Mouse (Mus musculus): Measurements from ENCODE around the gene Cdkn2aip.

Cdkn2aip gene

DNA sequence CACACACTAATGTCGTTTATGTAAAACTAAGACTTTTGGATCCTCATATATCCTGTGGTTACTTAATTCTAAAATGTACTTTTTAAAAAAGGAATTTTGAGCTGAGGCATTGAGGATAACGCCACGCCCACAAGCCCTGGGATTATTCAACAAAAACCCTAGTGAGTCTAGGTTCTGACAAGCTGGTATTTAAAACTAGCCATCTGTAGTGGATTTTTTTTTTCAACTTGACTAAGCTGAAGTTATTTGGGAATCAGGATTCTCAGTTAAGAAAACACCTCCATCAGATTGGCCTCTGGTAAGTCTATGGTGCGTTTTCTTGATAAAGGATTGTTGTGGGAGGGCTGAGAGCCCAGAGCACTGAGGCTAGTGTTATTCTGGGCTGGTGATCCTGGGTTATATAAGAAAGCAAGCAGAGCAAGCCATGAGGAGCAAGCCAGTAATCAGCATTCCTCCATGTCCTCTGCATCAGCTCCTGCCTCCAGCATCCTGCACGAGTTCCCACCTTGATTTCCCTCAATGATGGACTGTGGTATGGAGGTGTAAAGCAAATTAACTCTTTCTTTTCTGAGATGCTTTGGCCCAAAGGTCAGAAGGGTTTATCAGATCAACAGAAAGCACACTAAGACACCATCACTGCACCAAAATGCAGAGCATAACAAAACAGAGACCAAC lies 18.2 kb downstream of the Cdkn2aip start:
- no peak for DNase-seq (ENCODE audit: low read depth)

DNA sequence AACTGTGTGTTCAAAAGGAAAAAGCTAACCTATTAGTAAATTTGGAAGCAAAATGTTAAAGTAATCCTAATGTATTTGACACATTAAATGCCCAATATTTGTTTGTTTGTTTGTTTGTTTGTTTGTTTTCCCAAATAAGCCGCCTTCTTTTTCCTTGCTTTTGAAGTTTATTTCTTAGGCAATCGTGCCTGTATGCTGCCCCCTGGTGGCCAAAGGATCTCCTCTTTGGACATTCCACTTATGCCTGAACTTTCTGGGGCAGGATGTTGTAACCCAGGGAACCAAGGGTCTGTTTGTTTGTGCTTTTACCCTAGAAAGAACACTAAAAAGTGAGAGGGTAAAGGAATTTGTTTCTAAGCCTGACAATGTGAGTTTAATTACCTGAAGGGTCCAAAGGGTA lies 20.6 kb downstream of the Cdkn2aip start:
- peak; percentile 70 for DNase-seq (ENCODE audit: low read depth)

DNA sequence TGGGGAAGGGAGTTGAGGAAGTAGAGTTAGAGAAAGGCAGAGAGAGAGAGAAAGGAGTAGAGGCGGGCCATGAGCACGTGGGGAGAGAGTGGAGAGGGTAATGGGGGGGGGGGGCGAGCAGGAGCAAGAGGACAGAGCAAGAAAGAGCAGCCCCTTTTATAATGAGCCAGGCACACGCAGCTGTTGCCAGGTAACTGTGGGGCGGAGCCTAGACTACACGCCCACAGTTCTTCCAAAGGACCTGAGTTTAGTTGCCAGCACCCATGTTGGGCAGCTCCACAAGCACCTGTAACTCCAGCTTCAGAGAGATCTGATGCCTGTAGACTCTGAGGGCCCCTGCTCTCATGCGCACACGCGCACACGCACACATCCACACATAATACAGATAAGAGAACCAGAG lies 21.9 kb downstream of the Cdkn2aip start:
- DNase-seq (ENCODE audit: low read depth): no peak

DNA sequence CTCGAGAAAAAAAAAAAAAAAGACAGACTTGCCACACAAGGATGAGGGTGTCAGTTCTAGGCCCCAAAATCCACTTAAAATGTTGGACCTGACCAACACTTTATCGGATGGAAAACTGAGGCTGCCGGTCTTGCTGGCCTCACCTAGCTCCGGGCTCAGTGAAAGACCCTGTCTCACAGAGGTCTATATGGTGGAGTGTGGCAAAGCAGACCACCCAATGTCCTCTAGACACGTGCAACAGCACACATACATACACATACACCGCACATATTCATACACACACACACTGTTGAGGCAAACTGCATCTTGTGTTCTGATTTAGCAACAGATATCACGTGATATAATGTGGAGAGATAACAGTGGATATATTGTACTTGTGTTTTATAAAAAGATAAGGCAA lies 22.4 kb downstream of the Cdkn2aip start:
- DNase-seq (ENCODE audit: low read depth): no peak

DNA sequence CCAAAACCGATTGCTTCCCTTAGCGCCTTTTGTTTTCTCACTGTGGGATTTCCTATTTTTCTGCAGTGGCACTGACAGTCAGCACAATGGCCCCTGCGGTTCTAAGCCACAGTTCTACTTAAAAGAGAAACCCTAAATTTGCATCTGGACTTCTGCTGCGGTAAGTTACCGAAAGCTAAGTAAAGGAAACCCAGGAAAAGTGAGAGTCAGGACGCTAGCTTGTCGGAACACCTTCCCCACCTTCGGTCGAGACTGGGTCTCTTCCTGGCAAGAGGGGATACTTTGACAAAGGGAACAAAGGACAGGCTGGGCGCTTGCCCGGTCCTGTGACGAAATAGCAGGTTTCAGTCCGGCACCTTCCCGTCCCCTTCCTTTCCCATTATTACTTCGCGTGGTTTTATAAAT lies 23.1 kb downstream of the Cdkn2aip start:
- no peak for DNase-seq (ENCODE audit: low read depth)

DNA sequence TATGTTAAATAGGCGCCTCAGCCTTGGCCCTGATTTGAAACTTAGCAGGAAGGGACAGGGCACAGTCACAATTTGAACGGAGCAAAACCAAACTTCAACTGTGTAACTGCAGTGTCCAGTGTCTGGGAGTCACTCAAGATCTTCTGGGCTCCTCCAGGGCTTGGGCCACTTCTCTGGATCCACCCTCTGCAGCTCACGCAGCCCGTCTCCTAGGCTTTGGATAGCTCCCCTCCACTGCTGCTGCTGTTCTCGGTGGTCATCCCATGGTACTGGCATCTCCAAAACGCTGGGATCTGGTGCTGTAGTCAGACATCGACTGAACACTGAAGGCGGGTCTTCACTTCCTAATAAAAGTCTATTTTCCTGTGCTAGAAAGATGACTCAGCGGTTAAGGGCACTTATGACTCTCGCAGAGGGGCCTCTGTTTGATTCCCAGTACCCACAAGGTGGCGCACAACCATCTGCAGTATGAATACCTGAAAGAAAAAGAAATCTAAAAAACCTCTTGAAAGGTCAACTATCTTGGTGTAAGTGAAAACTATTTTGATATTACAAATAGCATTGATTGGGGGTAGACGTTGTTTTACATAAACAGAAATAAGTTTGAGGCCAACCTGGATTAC lies 23.9 kb downstream of the Cdkn2aip start:
- DNase-seq (ENCODE audit: low read depth): peak; percentile 51

DNA sequence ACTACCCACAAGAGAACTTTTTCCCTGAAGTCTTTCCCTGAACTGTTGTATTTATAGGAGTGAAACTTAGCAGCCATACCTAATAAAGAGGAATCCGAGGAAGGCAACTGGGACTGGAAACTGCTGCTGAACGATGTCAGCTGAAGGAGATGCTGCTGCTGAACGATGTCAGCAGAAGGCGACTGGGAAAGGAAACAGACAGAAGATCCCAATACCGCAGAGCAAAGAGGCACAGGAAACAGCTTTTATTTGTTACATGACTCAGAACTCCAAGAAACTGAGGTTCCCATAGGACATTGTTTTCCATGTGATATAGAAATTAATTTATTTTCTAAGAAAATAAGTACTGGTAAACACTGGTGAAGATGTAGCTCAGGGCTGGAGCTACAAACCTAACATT lies 29.3 kb downstream of the Cdkn2aip start:
- DNase-seq (ENCODE audit: low read depth): no peak

DNA sequence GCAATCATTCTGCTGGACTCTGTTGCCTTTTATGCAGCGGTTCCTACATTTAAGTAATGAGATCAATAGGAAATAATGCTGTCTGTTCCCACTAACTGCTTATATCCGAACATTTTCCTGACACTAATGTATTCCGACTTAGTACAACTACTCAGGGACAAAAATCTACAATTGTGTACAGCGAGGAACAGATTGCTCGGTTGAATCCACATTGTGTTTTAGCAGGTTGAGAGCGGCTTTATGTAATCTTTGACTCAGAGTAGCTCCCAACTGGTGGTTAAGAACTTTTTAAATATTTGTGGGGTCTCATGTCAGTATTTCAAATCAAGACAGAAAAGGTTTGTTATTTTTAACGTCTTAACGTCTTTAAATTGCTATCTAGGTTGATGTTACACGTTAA lies 29.7 kb downstream of the Cdkn2aip start:
- no peak for DNase-seq (ENCODE audit: low read depth)

DNA sequence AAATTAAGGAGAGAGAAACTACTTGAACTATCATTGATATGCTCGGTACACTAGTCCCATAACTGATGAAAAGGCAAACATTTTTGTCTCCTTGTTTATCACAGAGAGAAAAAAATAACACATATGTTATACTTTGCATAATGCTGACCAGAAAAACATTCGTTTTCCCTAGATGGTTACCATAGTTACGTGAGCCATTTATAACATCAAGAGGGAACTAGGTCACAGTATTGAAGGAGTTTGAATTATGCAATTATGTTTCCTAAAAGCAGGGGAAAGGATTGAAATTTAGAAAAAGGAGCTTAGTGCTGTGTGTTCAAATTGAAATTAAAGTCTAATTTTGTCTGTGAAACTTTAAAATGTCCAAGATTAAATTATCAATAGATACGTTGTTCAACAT lies 33.4 kb downstream of the Cdkn2aip start:
- DNase-seq (ENCODE audit: low read depth): no peak

DNA sequence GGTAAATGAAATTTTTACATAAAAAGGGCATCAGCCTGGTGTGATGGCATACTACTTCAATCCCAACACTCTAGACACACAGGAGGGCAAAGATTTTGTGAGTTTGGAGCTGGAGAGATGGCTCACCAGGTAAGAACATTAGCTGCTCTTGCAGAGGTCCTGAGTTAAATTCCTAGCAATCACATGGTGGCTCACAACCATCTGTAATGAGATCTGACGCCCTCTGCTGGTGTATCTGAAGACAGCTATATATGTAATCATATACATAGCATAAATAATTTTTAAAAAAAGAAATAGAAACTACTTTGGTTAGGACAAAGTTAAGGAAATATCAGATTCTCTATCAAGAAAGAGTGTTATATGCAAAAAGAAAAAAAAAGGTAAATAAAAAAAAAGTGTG lies 34.1 kb downstream of the Cdkn2aip start:
- no peak for DNase-seq (ENCODE audit: low read depth)

DNA sequence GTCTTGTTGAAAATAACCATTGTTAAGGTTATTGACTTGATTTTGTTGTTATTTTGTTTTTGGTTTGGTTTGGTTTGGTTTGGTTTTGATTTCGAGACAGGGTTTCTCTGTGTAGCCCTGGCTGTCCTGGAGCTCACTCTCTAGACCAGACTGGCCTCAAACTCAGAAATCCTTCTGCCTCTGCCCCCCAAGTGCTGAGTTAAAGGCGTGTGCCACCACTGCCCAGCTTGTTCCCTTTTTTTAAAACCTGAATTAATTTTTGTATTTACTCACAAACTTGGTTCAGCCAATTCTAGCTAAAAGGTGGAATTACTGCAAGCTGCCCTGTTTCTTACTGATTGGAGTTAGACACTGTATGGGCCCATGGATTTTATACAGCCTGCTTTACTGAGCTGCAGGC lies 37.1 kb downstream of the Cdkn2aip start:
- DNase-seq (ENCODE audit: low read depth): no peak

DNA sequence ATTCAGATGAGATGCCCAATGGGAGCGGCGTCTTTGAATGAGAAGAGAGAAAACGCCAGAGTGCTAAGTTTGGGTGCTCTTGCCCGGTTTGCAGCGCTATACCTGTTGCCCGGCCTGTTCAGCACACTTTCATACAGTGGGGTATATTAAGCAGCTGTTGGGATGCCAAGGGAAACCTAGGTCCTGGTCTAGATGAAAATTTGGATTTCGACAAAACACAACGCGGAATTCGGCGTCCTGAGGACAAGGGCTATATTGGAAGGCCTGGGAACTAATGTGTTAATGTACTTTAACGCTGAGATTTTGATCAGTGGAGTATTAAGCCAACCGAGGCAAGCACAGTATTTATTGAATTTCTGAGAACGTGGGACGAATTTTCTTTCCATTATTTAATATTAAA lies 37.5 kb downstream of the Cdkn2aip start:
- DNase-seq (ENCODE audit: low read depth): no peak

DNA sequence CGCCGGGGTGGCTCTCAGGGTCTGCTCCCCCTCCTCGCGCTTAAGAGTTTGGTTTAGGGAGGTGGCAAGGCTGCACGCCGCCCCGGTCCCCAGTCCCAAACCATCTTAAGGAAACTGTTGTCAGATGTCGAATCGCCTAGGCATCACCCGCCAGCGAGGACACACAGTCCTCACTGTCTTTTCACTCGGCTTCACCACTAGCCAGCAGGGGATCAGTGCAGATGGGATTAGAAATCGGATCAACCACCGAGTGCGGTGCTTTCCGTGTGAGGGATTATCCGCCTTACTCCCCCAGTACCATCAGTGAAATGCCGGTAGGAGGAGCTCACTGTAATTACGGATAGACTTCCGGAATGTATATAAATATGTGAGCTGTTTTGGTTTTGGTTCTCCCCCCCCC lies 37.9 kb downstream of the Cdkn2aip start:
- peak; percentile 51 for DNase-seq (ENCODE audit: low read depth)

DNA sequence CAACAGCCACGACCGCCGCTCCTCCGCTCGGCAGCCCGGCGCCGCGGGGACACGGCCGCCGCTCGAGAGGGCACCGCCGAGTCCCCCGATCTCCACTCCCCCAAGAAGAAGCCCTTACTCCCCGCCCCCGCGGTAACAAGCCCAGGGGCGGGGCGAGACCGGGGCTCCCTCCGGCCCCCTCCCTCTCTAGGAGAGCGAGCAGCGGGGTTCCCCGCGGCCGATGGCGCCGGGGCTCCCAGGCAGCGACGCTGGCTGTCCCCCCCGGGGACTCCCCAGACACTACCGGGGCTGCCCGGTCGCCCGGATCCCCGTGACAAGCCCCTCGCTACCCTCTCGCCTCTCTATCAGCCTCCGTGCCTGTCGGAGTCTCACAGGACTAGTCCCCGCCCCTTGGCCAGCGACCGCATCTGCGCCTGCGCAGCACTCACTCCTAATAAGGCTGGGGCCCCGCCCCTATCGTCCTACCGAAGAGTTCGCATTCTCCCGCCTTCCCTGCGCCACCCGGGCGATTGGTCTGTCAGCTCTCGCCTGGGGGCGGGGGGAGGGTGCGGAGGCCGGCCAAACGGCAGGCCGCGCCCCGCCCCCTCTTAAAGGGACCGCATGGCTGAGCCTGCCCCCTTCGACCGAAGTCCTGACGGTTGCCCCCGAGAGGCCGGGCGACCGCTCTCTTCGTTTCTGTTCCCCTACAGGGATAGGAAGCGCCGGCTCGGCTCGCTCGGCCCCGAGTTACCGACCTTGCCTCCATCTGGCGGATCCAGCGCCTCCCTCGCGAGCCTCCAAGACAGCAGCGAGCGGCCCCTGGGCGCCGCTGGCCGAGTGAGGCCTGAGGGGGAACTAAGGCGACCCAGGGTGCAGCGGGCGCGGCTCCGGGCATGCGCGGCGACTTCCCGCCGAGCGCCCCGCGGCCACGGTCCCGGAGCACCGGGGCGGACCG lies 38.7 kb downstream of the Cdkn2aip start, which contains the start of gene Ing2:
TSS of gene Ing2 (minus strand) at position 780 of the 934 bp plus-strand sequence.
- DNase-seq (ENCODE audit: low read depth): peak; percentile 100

DNA sequence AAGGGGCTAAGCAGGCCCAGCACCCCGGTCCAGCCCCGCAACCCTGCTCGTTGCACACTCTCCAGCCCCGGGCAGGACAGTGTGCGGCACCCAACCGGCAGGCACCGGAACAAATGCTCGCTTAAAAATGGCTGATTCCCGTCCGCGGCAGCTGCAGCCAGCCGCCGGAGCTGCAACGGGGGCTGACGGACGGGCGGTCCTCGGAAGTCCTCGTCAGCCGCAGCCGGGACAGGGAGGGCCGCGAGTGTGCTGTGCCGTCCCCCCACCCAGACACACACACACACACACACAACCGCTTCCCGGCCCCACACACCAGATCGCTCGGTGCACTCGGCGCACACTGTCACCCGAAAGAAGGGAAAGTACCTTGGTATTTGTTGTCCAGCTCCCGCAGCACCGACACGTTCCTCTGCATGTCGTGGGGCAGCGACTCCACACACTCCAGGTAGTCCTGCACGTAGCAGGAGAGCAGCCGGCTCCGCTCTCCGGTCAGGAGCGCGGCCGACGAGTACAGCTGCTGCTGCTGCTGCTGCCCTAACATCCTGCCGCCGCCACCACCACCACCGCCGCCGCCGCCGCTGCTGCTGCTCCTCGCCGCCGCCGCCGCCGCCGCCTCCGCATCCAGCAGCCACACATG lies 39.5 kb downstream of the Cdkn2aip start:
- DNase-seq (ENCODE audit: low read depth): peak; percentile 16

DNA sequence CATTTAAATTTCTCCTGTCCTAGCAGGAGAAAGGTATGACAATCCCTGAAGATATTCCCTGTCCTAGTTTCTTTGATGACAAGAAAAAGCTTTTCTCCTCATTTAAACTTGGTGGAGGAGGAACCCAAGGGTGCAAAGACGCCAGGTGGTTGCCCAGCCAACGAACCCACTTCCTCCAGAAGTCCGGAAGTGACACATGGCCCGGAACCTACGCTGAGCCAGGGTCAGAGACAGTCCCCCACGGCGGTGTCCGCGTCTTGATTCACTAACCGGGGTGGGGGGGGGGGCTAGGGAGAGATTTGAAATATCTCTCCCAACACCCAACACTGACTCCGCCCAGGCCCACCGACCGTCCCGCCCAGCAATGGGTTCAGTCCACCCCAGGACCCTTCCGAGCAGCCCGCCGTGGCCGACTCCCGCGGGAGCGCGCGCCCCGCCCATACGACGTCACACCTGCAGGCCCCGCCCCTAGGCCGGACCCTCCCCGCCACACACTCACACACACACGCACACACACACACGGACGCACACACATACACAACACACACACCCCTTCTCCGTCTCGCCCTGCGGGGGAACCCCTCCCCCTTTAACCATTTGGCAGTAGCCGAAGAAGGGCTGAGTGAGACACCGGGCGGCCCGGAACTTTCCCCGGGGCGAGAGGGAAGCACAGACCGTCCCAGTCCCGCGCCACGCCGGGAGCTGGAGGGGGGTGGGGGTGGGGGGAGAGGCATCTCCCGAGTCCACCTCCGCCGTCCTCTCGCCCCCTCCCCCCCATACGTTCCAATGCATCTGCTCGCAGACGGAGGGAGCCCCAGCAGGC lies 40.2 kb downstream of the Cdkn2aip start:
- DNase-seq (ENCODE audit: low read depth): peak; percentile 72

DNA sequence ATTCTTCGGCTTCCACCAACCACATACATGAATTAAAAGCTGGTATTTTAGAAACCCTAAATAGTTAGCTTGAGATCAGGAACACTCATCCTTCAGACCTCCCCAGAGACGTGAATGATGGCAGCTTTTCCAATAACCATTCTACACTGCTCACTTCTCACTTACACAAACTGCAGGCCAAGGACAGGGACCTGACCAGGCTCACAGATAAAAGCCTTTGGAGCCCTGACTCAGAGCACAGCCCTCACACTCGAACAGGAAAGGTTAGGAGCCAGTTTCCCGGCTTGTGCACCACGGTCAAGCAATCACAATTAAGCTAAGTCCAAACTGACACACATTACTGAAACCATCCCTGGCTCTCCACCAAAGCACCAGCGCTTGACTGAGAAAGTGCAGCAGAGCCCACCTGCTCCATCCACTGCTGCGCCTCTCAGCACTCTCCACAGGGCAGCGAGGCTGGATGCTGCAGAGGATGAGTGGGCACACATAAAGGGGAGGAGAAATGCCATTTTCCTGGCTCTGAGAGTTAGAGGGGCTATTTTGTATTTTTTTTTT lies 49.4 kb downstream of the Cdkn2aip start:
- DNase-seq (ENCODE audit: low read depth): no peak

DNA sequence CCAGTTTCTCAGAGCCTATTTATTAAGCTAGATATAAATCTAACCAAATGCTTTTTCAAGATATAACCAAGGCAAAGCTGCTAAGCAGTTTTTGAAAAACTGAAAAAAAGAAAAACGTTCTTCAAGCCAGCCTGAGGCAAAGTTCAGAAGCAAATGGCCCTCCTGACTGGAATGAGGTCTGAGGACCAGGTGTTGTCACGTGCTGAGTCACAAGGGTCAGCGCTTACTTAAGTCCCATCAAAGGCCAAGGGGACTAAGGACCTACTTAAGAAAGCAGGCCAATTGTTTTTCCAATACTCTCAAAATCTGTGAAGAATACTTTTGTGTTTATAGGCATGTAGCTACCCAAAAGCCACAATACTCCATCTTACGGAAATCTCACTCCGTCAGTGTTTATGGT lies 50.5 kb downstream of the Cdkn2aip start:
- DNase-seq (ENCODE audit: low read depth): no peak

DNA sequence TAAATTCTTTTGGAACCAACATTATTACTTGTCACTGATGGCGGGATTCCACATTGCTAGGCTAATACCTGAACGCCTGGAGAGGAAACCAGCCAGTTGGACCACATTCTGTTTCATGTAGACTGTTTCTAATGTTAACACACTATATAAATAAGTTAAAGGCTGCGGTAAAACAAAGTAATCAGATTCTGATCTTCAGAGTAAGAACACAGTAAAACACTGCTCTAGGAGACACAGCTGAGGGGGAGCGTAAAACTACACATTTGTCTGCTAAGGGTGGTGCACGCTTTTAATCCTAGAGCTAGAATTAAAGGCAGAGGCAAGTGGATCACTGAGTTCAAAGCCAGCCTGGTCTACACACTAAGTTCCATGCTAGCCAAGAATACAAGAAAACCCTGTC lies 51.0 kb downstream of the Cdkn2aip start:
- no peak for DNase-seq (ENCODE audit: low read depth)

DNA sequence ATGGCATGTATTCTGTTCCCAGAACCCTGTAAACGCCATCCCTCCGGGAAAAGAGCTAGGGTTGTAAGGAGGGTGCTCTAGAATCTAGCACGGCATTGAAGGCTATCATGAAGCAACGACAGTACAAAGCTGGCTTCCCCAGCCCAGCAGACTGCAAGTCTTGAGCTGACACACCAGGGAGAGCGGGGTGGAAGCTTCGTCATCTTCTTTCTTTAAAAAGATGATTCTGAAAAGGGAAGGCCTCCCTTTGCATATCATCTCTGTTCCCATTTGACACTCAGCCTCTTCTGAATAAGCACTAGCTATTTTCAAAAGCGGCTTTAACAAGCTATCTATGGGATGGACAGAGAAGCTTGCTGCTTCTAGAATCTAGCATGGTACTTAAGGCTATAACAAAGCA lies 53.3 kb downstream of the Cdkn2aip start:
- DNase-seq (ENCODE audit: low read depth): no peak

DNA sequence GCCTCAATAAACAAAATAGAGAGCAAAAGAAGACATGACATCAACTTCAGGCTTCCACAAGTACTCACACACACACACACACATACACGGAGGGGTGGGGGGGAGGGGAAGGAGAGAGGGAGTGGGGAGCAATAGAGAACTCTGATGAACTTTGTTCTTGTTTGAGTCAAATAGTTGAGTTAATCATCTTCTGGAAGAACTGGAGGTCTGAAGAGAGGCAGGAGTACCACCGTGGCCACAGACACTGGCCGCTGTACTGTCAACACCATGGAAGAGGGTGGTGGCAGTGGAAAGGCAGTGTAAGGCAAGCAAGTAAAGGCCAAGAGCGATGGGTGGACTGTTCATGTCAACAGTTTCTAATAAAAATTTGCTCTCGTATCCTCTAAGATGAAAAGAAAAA lies 54.3 kb downstream of the Cdkn2aip start:
- DNase-seq (ENCODE audit: low read depth): no peak
